In genomic region chr2:168866942-168867341, GRCm38 (mm10) we compare ENCODE assay signal across 19 mouse cellular contexts.
"Had no signal": no experiment of that assay in that cellular context is flagged by ENCODE, and none has a peak within 500 bp of the region (broad histone marks: within the 10 kb centered on the region; RNA-seq: fewer than 3 reads in every experiment).

No protein-coding gene starts in this region.

- H3K9ac ChIP-seq: liver, postnatal 0 days; lung, embryonic 15.5 days; midbrain, embryonic 13.5 days; midbrain, embryonic 15.5 days; neural tube, embryonic 13.5 days; neural tube, embryonic 15.5 days had no signal

- ATAC-seq: liver, postnatal 0 days; lung, postnatal 0 days; midbrain, embryonic 13.5 days; midbrain, embryonic 15.5 days had no signal

- H3K27ac ChIP-seq: lung, embryonic 15.5 days; midbrain, embryonic 13.5 days; midbrain, embryonic 15.5 days; neural tube, embryonic 13.5 days; neural tube, embryonic 15.5 days had no signal

- H3K9me3 ChIP-seq: lung, embryonic 15.5 days; midbrain, embryonic 13.5 days; midbrain, embryonic 15.5 days; neural tube, embryonic 13.5 days; neural tube, embryonic 15.5 days had no signal

- H3K4me2 ChIP-seq: lung, embryonic 15.5 days; midbrain, embryonic 11.5 days; midbrain, embryonic 13.5 days; midbrain, embryonic 15.5 days; neural tube, embryonic 13.5 days; neural tube, embryonic 15.5 days had no signal

- H3K27me3 ChIP-seq: lung, embryonic 15.5 days; midbrain, embryonic 13.5 days; midbrain, embryonic 15.5 days; neural tube, embryonic 13.5 days; neural tube, embryonic 15.5 days had no signal

- H3K36me3 ChIP-seq: lung, embryonic 15.5 days; midbrain, embryonic 13.5 days; midbrain, embryonic 15.5 days; neural tube, embryonic 13.5 days; neural tube, embryonic 15.5 days had no signal

- H3K4me3 ChIP-seq: lung, embryonic 15.5 days; midbrain, embryonic 13.5 days; midbrain, embryonic 15.5 days; myocyte; neural tube, embryonic 13.5 days; neural tube, embryonic 15.5 days had no signal

- DNase-seq: liver, postnatal 0 days; lung, adult 2 months; lung, postnatal 4 days; retina, postnatal 1 day; right cerebral cortex, adult 18-20 months; right cerebral cortex, postnatal 25 days; right cerebral cortex, postnatal 4 days; spleen, adult 18-20 months; thymus, adult 18-20 months; thymus, postnatal 14 days; thymus, postnatal 36 days had no signal
